Mouse (Mus musculus): ENCODE measurements around the gene Gm7030. TPM values are rescaled to one million over a fixed set of nuclear protein-coding genes. Genes with fewer than 3 reads are reported as not detected.

Gene Gm7030
- total RNA-seq, 2 experiments from 2014 or later = not detected

DNA sequence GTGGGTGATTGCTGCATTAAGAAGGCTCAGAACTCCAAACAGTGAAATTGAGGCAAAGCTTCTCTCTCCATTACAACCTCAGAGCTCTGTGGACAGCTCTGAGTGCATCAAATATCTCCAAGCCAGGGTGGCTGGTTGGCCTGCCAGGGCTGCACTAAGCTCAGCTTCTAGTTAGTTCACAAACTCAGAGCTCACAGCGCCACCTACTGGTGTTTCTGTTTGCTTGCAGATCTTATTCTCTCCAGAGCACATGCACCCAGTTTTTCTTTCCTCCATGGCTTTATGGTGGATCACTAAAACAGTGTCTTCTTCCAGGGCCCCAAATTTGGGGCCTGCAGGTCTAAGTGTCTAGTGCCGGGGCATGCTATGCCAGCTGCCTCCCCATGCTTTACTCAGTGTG lies 68.4 kb downstream of the Gm7030 start:
- H3K27ac ChIP-seq = no peak overlapping the region
- peak; percentile 86 to 96 for DNase-seq (ENCODE audit: low spot score in 2 of 2)
- TF ChIP-seq CTCF (conservative IDR thresholded peaks at IDR 0.05) = peak; percentile 89
- H3K4me3 ChIP-seq = no peak overlapping the region

Other genes with a start within 250 kb of the Gm7030 start
- 10 to 100 TPM; 28.1 to 31.3 TPM for gene Dhx16, start 249.6 kb downstream of the Gm7030 start, total RNA-seq (2021)
- gene 2310061I04Rik, start 232.0 kb downstream of the Gm7030 start, total RNA-seq (2021) = 10 to 100 TPM; 53.4 to 62.4 TPM
- gene Atat1, start 219.3 kb downstream of the Gm7030 start, total RNA-seq (2021) = 10 to 100 TPM; 58.7 to 64.8 TPM
- gene Mrps18b, start 213.0 kb downstream of the Gm7030 start, total RNA-seq (2021) = 10 to 100 TPM; 36.3 to 43.0 TPM
- 10 to 100 TPM; 83.2 to 83.8 TPM for gene Ppp1r10, start 213.0 kb downstream of the Gm7030 start, total RNA-seq (2021)
- 10 to 100 TPM; 69.9 to 77.3 TPM for gene Abcf1, start 159.7 kb downstream of the Gm7030 start, total RNA-seq (2021)
- 100 to 1,000 TPM; 140 to 147 TPM for gene Gnl1, start 149.6 kb downstream of the Gm7030 start, total RNA-seq (2021)
- 10 to 100 TPM; 45.8 to 50.7 TPM for gene Prr3, start 149.2 kb downstream of the Gm7030 start, total RNA-seq (2021)
- gene H2-T24, start 108.9 kb downstream of the Gm7030 start, total RNA-seq (2021) = 1 to 10 TPM; 1.7 to 2.4 TPM
- gene H2-T23, start 96.6 kb downstream of the Gm7030 start, total RNA-seq (2021) = 1 to 10 TPM; 5.2 to 6.0 TPM
- 10 to 100 TPM in 1 of 2 experiments, 1 to 10 TPM in 1; 9.1 to 10.3 TPM for gene H2-T22, start 86.7 kb downstream of the Gm7030 start, total RNA-seq (2021)
- gene Gm6034, start 86.5 kb downstream of the Gm7030 start, total RNA-seq (2021) = not detected
- gene Gm11127, start 71.1 kb downstream of the Gm7030 start, total RNA-seq (2021) = 1 to 10 TPM; 1.6 to 1.7 TPM
- under 1 TPM in 1 of 2 experiments, not detected in 1; 0.29 TPM for gene Gm19684, start 7.7 kb downstream of the Gm7030 start, total RNA-seq (2021)
- not detected for gene Gm8909, start 39.1 kb upstream of the Gm7030 start, total RNA-seq (2021)
- gene H2-T3, start 60.9 kb upstream of the Gm7030 start, total RNA-seq (2021) = not detected
- 10 to 100 TPM; 43.6 to 44.1 TPM for gene Rpp21, start 128.6 kb upstream of the Gm7030 start, total RNA-seq (2021)
- gene Trim39, start 142.8 kb upstream of the Gm7030 start, total RNA-seq (2021) = 10 to 100 TPM; 23.6 to 25.3 TPM
- gene H2-M10.2, start 157.1 kb upstream of the Gm7030 start, total RNA-seq (2021) = not detected
- gene H2-M10.1, start 196.7 kb upstream of the Gm7030 start, total RNA-seq (2021) = not detected
- gene H2-M10.3, start 239.0 kb upstream of the Gm7030 start, total RNA-seq (2021) = not detected